Mouse (Mus musculus) heart, embryonic 11.5 days (tissue): ENCODE measurements at regions not wholly inside any gene's neighbourhood (a gene's known extent, or its start where the extent isn't known, plus 50 kb on each side); places are given as distances from the start of the nearest gene placed in this dataset.

Experiments
- ATAC-seq: fragments of 200-750 bp; cut with Nextera tagmentation; replicated peaks from 2 replicates; pipeline ENCODE4 v1.8.0; 2017; ENCODE audit warnings: moderate library complexity; ENCODE audit not compliant: insufficient number of reproducible peaks, low FRiP score, low TSS enrichment
- H3K27ac ChIP-seq: fragments of 300-500 bp; sonication (generic); 2 replicates; pipeline ENCODE4 v1.5.1; 2014; ENCODE audit warnings: mild to moderate bottlenecking, low read depth, low read length
- H3K27me3 ChIP-seq: fragments of 300-500 bp; sonication (generic); 2 replicates; pipeline ENCODE4 v1.6.1; 2014; ENCODE audit warnings: mild to moderate bottlenecking, low read length, mixed read lengths; ENCODE audit not compliant: control insufficient read depth, insufficient read depth
- H3K36me3 ChIP-seq: fragments of 300-500 bp; sonication (generic); 2 replicates; pipeline ENCODE4 v1.6.1; 2014; ENCODE audit warnings: mild to moderate bottlenecking, low read length, moderate library complexity, mixed read lengths; ENCODE audit not compliant: control insufficient read depth, insufficient read depth
- H3K4me1 ChIP-seq: fragments of 300-500 bp; sonication (generic); 2 replicates; pipeline ENCODE4 v1.6.1; 2014; ENCODE audit warnings: low read length; ENCODE audit not compliant: control insufficient read depth, insufficient read depth
- H3K4me2 ChIP-seq: fragments of 300-500 bp; sonication (generic); 2 replicates; pipeline ENCODE4 v1.6.1; 2014; ENCODE audit warnings: mild to moderate bottlenecking, moderate library complexity
- H3K4me3 ChIP-seq: fragments of 300-500 bp; sonication (generic); 2 replicates; pipeline ENCODE4 v1.5.1; 2014; ENCODE audit warnings: low read depth, low read length
- H3K9ac ChIP-seq: fragments of 300-500 bp; sonication (generic); 2 replicates; pipeline ENCODE4 v1.6.1; 2014; ENCODE audit warnings: mild to moderate bottlenecking, low read depth, low read length, moderate library complexity
- H3K9me3 ChIP-seq: fragments of 300-500 bp; sonication (generic); replicated peaks from 2 replicates; pipeline ENCODE4 v1.6.1; 2016; ENCODE audit warnings: low read length; ENCODE audit not compliant: control insufficient read depth
- WGBS: fragments of 180-500 bp; shearing (Covaris S2); extraction: QIAGEN DNeasy Blood & Tissue Kit; methylation state at CpG from one replicate; pipeline ENCODE4 v1.1.7; 2014; ENCODE audit not compliant: insufficient replicate concordance; 5-methylcytosine and 5-hydroxymethylcytosine counted together

- no peak for ATAC-seq
- WGBS = 61% methylated on average over 5 of the region's 5 CpGs
- no peak overlapping the region for H3K4me2 ChIP-seq
These were observed 410.4 kb upstream of the Prickle1 start for GRCm38 (mm10) chr15:94006082-94006481.

DNA sequence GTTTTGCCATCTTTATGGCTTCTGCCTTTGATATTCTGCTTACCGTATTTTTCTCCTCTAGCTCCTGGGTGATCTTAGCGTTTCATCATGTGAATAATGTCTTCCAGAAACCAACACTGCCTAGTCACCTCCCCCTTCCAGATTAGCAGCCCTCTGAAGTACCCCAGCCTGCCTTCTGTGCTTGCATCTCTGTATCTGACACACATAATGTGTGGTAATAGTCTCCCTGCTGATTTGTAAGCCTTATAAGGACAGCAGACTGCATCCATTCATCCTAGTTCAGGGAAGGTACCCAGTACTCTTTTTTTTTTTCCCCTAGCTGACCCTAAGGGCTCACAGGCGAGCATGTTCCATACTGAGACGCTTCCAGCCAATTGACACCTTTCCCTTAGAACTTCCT is 409.2 kb upstream of the Prickle1 start:
- Histone ChIP-seq H3K27me3 (no peaks in the 10 kb centered on the region), H3K27ac (no peak overlapping the region), H3K9me3 (no peaks in the 10 kb centered on the region), H3K4me2 (no peak overlapping the region), H3K4me3 (no peak overlapping the region), H3K4me1 (peaks cover 2% of the 10 kb centered on the region), H3K9ac (no peak overlapping the region), H3K36me3 (no peaks in the 10 kb centered on the region)
- WGBS = 16% methylated on average over 4 of the region's 4 CpGs
- no peak for ATAC-seq

More at GRCm38 (mm10) chr15:94006082-94006481, 410.4 kb upstream of the Prickle1 start:
- Histone ChIP-seq H3K9ac (no peak overlapping the region), H3K4me1 (peaks cover 2% of the 10 kb centered on the region), H3K9me3 (no peaks in the 10 kb centered on the region), H3K36me3 (no peaks in the 10 kb centered on the region), H3K27me3 (no peaks in the 10 kb centered on the region), H3K4me3 (no peak overlapping the region), H3K27ac (no peak overlapping the region)

DNA sequence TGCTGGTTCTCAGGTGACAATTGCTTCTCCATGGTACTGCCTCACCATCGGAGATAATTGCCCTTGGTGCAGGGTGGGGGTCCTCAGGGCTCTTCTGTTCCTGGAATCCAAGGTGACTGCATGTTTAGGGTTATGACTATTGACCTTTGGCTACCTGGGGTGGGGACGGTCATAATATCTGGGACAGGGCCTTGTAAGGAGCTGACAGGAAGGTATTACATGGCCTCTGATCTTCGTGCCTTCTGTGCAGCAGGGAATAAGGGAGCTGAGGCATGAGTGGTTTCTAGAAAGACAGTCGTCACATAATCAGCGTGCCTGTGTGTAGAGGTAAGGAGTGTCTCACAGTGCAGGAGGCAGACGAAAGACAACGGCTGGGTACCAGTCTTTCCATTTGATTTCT is 407.5 kb upstream of the Prickle1 start:
- no peak overlapping the region for H3K4me2 ChIP-seq
- H3K4me3 ChIP-seq = no peak overlapping the region
- no peak for ATAC-seq
- H3K27me3 ChIP-seq = no peaks in the 10 kb centered on the region
- H3K27ac ChIP-seq = no peak overlapping the region
- no peaks in the 10 kb centered on the region for H3K36me3 ChIP-seq
- peaks cover 7% of the 10 kb centered on the region for H3K4me1 ChIP-seq
- H3K9ac ChIP-seq = no peak overlapping the region
- H3K9me3 ChIP-seq = no peaks in the 10 kb centered on the region
- WGBS = 74% methylated on average over 7 of the region's 7 CpGs

GRCm38 (mm10) chr15:93994542-93994941 is 398.9 kb upstream of the Prickle1 start:
- no peak overlapping the region for H3K9ac ChIP-seq
- ATAC-seq = no peak
- no peaks in the 10 kb centered on the region for H3K9me3 ChIP-seq
- H3K4me3 ChIP-seq = no peak overlapping the region
- peaks cover 6% of the 10 kb centered on the region for H3K4me1 ChIP-seq
- H3K27me3 ChIP-seq = no peaks in the 10 kb centered on the region
- no peaks in the 10 kb centered on the region for H3K36me3 ChIP-seq
- H3K27ac ChIP-seq = no peak overlapping the region
- H3K4me2 ChIP-seq = no peak overlapping the region
- 63% methylated on average over 4 of the region's 4 CpGs for WGBS

GRCm38 (mm10) chr15:93990139-93990538 is 394.4 kb upstream of the Prickle1 start:
- no peak overlapping the region for H3K27ac ChIP-seq
- no peak overlapping the region for H3K4me3 ChIP-seq
- WGBS = 55% methylated on average over 3 of the region's 3 CpGs
- no peak for ATAC-seq
- H3K36me3 ChIP-seq = no peaks in the 10 kb centered on the region
- no peaks in the 10 kb centered on the region for H3K4me1 ChIP-seq
- no peaks in the 10 kb centered on the region for H3K9me3 ChIP-seq
- H3K4me2 ChIP-seq = no peak overlapping the region
- H3K27me3 ChIP-seq = no peaks in the 10 kb centered on the region
- H3K9ac ChIP-seq = no peak overlapping the region

DNA sequence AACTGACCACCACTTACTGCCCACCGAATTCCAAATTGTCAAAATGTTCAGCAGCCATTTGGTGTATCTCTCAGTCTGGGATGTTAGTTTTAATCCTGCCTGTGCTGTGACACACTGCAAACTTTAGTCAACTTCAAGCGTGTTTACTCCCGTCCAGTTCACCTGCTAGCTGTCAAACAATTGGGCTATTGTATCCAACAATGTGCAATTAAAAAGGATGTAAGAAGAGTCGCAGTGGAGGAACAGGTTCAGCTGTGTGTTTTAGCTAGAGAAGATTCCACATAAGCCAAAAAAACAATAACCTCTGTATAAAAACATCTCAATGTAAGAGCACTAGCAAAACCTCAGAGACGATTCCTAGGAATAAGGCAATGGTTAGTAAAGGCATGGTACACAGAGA is 392.7 kb upstream of the Prickle1 start:
- H3K4me3 ChIP-seq = no peak overlapping the region
- no peak overlapping the region for H3K27ac ChIP-seq
- H3K4me1 ChIP-seq = no peaks in the 10 kb centered on the region
- WGBS = 74% methylated on average over 5 of the region's 5 CpGs
- ATAC-seq = no peak
- H3K36me3 ChIP-seq = no peaks in the 10 kb centered on the region
- H3K9me3 ChIP-seq = no peaks in the 10 kb centered on the region
- H3K4me2 ChIP-seq = no peak overlapping the region
- H3K9ac ChIP-seq = no peak overlapping the region
- no peaks in the 10 kb centered on the region for H3K27me3 ChIP-seq

DNA sequence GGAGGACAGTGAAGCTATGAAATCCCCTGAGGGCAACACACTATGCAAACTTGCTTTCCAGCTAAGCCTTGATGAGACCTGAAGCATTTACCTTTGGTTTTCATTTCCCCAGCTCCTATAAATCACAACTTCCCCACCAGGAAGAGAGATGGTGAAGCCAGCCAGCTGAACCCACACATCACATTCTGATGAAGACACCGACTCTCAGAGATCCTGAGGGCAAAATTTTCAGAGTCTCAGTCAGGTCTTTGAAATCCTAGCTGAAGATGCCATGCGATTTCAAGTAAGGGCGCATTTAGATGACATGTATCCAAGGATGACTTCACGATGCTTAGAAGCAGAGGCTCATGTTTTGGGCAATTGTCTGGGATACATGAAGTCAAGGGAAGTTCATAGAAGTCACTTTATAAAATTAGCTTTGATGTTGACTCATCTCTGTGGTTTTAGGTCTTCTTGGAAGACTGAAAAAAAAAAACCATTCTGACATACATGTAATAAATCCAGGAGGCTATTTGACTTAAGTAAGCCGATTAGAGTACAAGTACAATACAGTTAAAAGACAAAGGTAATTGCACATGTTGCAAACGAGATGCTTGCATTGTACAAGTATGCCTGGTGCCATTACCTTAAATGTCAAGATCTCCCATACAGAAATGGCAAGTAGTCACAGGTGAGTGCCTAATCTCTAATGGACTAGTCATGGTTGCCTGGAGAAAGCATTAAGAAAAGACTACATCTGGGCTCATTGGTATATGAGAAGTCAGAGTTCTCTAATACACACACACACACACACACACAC is 391.1 kb upstream of the Prickle1 start:
- Histone ChIP-seq H3K4me1 (no peaks in the 10 kb centered on the region), H3K4me2 (no peak overlapping the region), H3K9ac (no peak overlapping the region), H3K36me3 (no peaks in the 10 kb centered on the region), H3K27me3 (no peaks in the 10 kb centered on the region), H3K27ac (no peak overlapping the region), H3K4me3 (no peak overlapping the region), H3K9me3 (no peaks in the 10 kb centered on the region)
- WGBS = 86% methylated on average over 6 of the region's 6 CpGs
- no peak for ATAC-seq

GRCm38 (mm10) chr15:93982091-93982490 is 386.4 kb upstream of the Prickle1 start:
- WGBS = 83% methylated on average over 9 of the region's 9 CpGs
- Histone ChIP-seq H3K4me3 (no peak overlapping the region), H3K27ac (no peak overlapping the region), H3K27me3 (no peaks in the 10 kb centered on the region), H3K9ac (no peak overlapping the region), H3K4me2 (no peak overlapping the region), H3K4me1 (0 out of 2 replicates have a peak, but pooled peaks cover 3% of the 10 kb centered on the region), H3K9me3 (no peaks in the 10 kb centered on the region), H3K36me3 (no peaks in the 10 kb centered on the region)
- no peak for ATAC-seq

DNA sequence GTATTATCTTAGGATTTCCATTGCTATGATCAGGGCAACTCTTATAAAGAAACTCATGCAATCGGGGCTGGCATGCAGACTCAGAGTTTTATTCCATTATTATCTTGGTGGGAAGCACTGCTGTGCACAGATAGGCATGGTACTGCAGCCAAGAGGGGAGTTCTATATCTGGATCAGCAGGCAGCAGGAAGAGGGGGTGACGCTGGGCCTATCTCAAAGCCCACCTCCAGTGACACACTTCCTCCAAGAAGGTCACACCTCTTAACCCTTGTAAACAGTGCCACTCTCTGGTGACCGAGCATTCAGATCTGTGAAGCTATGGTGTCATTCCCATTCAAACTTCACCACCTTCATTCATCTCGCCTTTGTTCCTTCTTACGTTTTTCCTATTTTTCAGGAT is 381.8 kb upstream of the Prickle1 start:
- no peaks in the 10 kb centered on the region for H3K36me3 ChIP-seq
- ATAC-seq = no peak
- H3K4me2 ChIP-seq = no peak overlapping the region
- no peak overlapping the region for H3K4me3 ChIP-seq
- no peaks in the 10 kb centered on the region for H3K9me3 ChIP-seq
- WGBS = 39% methylated on average over 5 of the region's 5 CpGs
- H3K27ac ChIP-seq = no peak overlapping the region
- H3K27me3 ChIP-seq = no peaks in the 10 kb centered on the region
- H3K4me1 ChIP-seq = 0 out of 2 replicates have a peak, but pooled peaks cover 3% of the 10 kb centered on the region
- no peak overlapping the region for H3K9ac ChIP-seq
